In genomic region chr5:28397344-28397743, GRCm38 (mm10) we compare ENCODE assay signal across 24 mouse cellular contexts.
A peak's percentile ranks its signal among the peaks of the same experiment; 100 is the strongest.
DNase-seq lines count a peak whose midpoint lies in the region; TF ChIP-seq lines count a peak whose summit lies in the region.
"Had no signal": no experiment of that assay in that cellular context is flagged by ENCODE, and none has a peak within 500 bp of the region (broad histone marks: within the 10 kb centered on the region; RNA-seq: fewer than 3 reads in every experiment).

No protein-coding gene starts in this region.

- H3K4me1 ChIP-seq in heart, embryonic 10.5 days = peaks cover 16% of the 10 kb centered on the region; the same call in 1 of the 2 replicates
- H3K4me1 ChIP-seq: hindbrain, embryonic 12.5 days had no signal

- H3K4me3 ChIP-seq in myocyte = no peak overlapping the region
- no peak overlapping the region for H3K4me3 ChIP-seq in heart, embryonic 10.5 days
- H3K4me3 ChIP-seq: gastrocnemius, adult 2 months; heart, embryonic 12.5 days; heart, embryonic 15.5 days; hindbrain, embryonic 12.5 days; hindbrain, embryonic 15.5 days had no signal

- TF ChIP-seq POLR2A in myocyte (IDR thresholded peaks at IDR 0.05; ENCODE audit: insufficient read length, low read depth) = no peak

- WGBS in heart, embryonic 10.5 days = 95% methylated on average over 2 of the region's 2 CpGs

- no peak overlapping the region for H3ac ChIP-seq in myocyte (ENCODE audit: control insufficient read depth, insufficient read length)

- no peaks in the 10 kb centered on the region for H3K27me3 ChIP-seq in myocyte (ENCODE audit: control insufficient read depth, insufficient read depth, insufficient read length)
- H3K27me3 ChIP-seq in heart, embryonic 10.5 days (ENCODE audit: insufficient read depth, poor library complexity, severe bottlenecking) = no peaks in the 10 kb centered on the region
- H3K27me3 ChIP-seq: heart, embryonic 12.5 days; heart, embryonic 15.5 days; hindbrain, embryonic 12.5 days; hindbrain, embryonic 15.5 days; Patski had no signal

- peak; percentile 19 for DNase-seq in 3134 (ENCODE audit: extremely low read depth, insufficient read length, low spot score)
- peak; percentile 62 for DNase-seq in 416B (ENCODE audit: low read depth)
- DNase-seq in NIH3T3 (ENCODE audit: low read depth) = peak; percentile 72
- DNase-seq in cerebellum, adult 9-10 months = no peak
- no peak for DNase-seq in heart, postnatal 10 days
- DNase-seq in heart, embryonic 10.5 days (ENCODE audit: low spot score) = no peak
- DNase-seq: adrenal gland, adult 2 months; adrenal gland, postnatal 14 days; B cell, adult 2 months; cerebellum, adult 11 months; cerebellum, adult 2 months; cerebellum, postnatal 10 days; cerebellum, postnatal 36 days; forebrain, postnatal 0 days; gastrocnemius, adult 2 months; gastrocnemius, postnatal 36 days; heart, postnatal 14 days; kidney, adult 2 months had no signal

- peak overlapping the region; percentile 28 for H3K4me2 ChIP-seq in myocyte (ENCODE audit: low read depth)
- H3K4me2 ChIP-seq: heart, embryonic 12.5 days; heart, embryonic 15.5 days; hindbrain, embryonic 12.5 days; hindbrain, embryonic 15.5 days had no signal

- intact Hi-C loops in heart, postnatal 10 days (cut with DNase I) = no loop called here

- peaks cover 24% of the 10 kb centered on the region for H3K36me3 ChIP-seq in myocyte (ENCODE audit: control insufficient read depth, insufficient read depth)
- peaks cover 50% of the 10 kb centered on the region for H3K36me3 ChIP-seq in heart, embryonic 10.5 days

- peaks cover 27% of the 10 kb centered on the region for H3K79me2 ChIP-seq in myocyte (ENCODE audit: control insufficient read depth, insufficient read depth)

- H3K27ac ChIP-seq in heart, embryonic 10.5 days = no peak overlapping the region
- H3K27ac ChIP-seq: gastrocnemius, adult 2 months; heart, embryonic 15.5 days; hindbrain, embryonic 12.5 days; hindbrain, embryonic 15.5 days had no signal

- no peaks in the 10 kb centered on the region for H3K9me3 ChIP-seq in heart, embryonic 10.5 days
- H3K9me3 ChIP-seq: heart, embryonic 12.5 days; heart, embryonic 15.5 days; hindbrain, embryonic 12.5 days; hindbrain, embryonic 15.5 days had no signal

TF ChIP-seq in myocyte, 11 proteins besides CTCF, POLR2A, EP300 and RAD21:
- TF ChIP-seq TCF12 (IDR thresholded peaks at IDR 0.05; ENCODE audit: insufficient read depth, poor library complexity, severe bottlenecking) = no peak
- TF ChIP-seq MYOD1 (IDR thresholded peaks at IDR 0.05; ENCODE audit: control insufficient read depth in 1 of 3, insufficient read length in 2 of 3, low read depth in 2 of 3) = peak in 2 of 3 experiments; percentile 20 to 40
TF ChIP-seq in myocyte: peak in this region for 1.

Comparison
In these comparisons a context has a peak if more than half of its experiments do, and no peak if none do; other contexts are left out.
1. DNase-seq: peak in 3134 (single experiment), 416B (single experiment) and NIH3T3 (single experiment); none in cerebellum, adult 9-10 months (single experiment), heart, postnatal 10 days (0 of 2) and heart, embryonic 10.5 days (single experiment).